Mouse (Mus musculus) urinary bladder, postnatal 25 days (tissue): ENCODE results near the gene Herc6.

Experiments used
- DNase-seq: peaks from one replicate; pipeline ENCODE4 v3.0.0; 2022; ENCODE audit warnings: low spot score

Gene Herc6

GRCm38 (mm10) chr6:57581595-57581994, 795 bp downstream of the Herc6 start:
- DNase-seq: no peak

- no peak for DNase-seq
Measured at GRCm38 (mm10) chr6:57582356-57582755, 1.6 kb downstream of the Herc6 start.

- no peak for DNase-seq
Measured at GRCm38 (mm10) chr6:57605546-57606307, 24.9 kb downstream of the Herc6 start.

GRCm38 (mm10) chr6:57607999-57608398, 27.2 kb downstream of the Herc6 start:
- no peak for DNase-seq

GRCm38 (mm10) chr6:57609631-57610030, 28.8 kb downstream of the Herc6 start:
- DNase-seq: no peak

- no peak for DNase-seq
Measured at GRCm38 (mm10) chr6:57615788-57616187, 35.0 kb downstream of the Herc6 start.

GRCm38 (mm10) chr6:57639531-57639930, 58.7 kb downstream of the Herc6 start:
- no peak for DNase-seq

- peak; percentile 35 for DNase-seq
Measured at GRCm38 (mm10) chr6:57641789-57642188, 61.0 kb downstream of the Herc6 start.

GRCm38 (mm10) chr6:57647256-57647655, 66.5 kb downstream of the Herc6 start:
- no peak for DNase-seq

- no peak for DNase-seq
Measured at GRCm38 (mm10) chr6:57661295-57661694, 80.5 kb downstream of the Herc6 start.

GRCm38 (mm10) chr6:57684156-57684555, 103.4 kb downstream of the Herc6 start:
- DNase-seq: no peak

GRCm38 (mm10) chr6:57691467-57692261, 110.9 kb downstream of the Herc6 start, which contains the start of gene Pyurf:
Gene Pyurf (minus strand): TSS chr6:57692078.
- peak; percentile 77 for DNase-seq

- DNase-seq: no peak
Measured at GRCm38 (mm10) chr6:57693116-57693515, 112.3 kb downstream of the Herc6 start.

GRCm38 (mm10) chr6:57701686-57702085, 120.9 kb downstream of the Herc6 start:
- DNase-seq: no peak

- peak; percentile 21 for DNase-seq
Measured at GRCm38 (mm10) chr6:57702376-57702742, 121.6 kb downstream of the Herc6 start, which contains the start of gene Lancl2. Gene Lancl2 (plus strand): TSS chr6:57702540.

GRCm38 (mm10) chr6:57702743-57703499, 122.1 kb downstream of the Herc6 start:
- DNase-seq: peak; percentile 93

GRCm38 (mm10) chr6:57703703-57704102, 122.9 kb downstream of the Herc6 start:
- DNase-seq: no peak

- no peak for DNase-seq
Measured at GRCm38 (mm10) chr6:57706721-57707120, 125.9 kb downstream of the Herc6 start.

GRCm38 (mm10) chr6:57711726-57712125, 130.9 kb downstream of the Herc6 start:
- DNase-seq: no peak
